Mouse (Mus musculus) left cerebral cortex, postnatal 14 days (tissue): ENCODE results near the gene Krt10. TPM values are rescaled to one million over a fixed set of nuclear protein-coding genes. Genes with fewer than 3 reads are reported as not detected.
A peak's percentile ranks its signal among the peaks of the same experiment; 100 is the strongest.

Experiments
- DNase-seq, 2 experiments: peaks; one replicate each; pipeline ENCODE4 v3.0.0; 2021 to 2022; ENCODE audit warnings: low spot score in 2 of 2, mixed read lengths in 1 of 2
- intact Hi-C: fragments of 180-260 bp; cut with DNase I; formaldehyde crosslinking; loops from one replicate; pipeline ENCODE4 v1.15.1; 2025
- long read RNA-seq, 2 experiments: library from polyadenylated mRNA; stranded (forward); transcript quantifications; one replicate each; pipeline ENCODE4 v2.0.0; 2021
- total RNA-seq, 2 experiments: library from RNA; stranded (reverse); gene quantifications; 2 replicates each; pipeline ENCODE4 v1.2.3; 2021

The Krt10 gene
- 10 to 100 TPM; 12.2 to 13.8 TPM for total RNA-seq
- long read RNA-seq, experiment 1, partial matches to known transcripts = 18 of 18 reads
- long read RNA-seq, experiment 1, other reads (novel, unspliced or antisense) = 0 of 18 reads
- long read RNA-seq, experiment 2, partial matches to known transcripts = 13 of 13 reads
- long read RNA-seq, experiment 2, other reads (novel, unspliced or antisense) = 0 of 13 reads

GRCm38 (mm10) chr11:99389264-99389663 lies at the start of gene Krt10:
TSS of gene Krt10 (minus strand) at chr11:99389364.
- intact Hi-C loops = loop anchor here (10.0 kb wide), 1 partner anchor 776 kb away; no protein-coding TSS in a partner anchor
- no peak for DNase-seq

GRCm38 (mm10) chr11:99437972-99438371 lies 48.8 kb upstream of the Krt10 start, which contains the start of gene Krt20:
TSS of gene Krt20 (minus strand) at chr11:99438150.
- intact Hi-C loops = no loop called here
- DNase-seq = no peak

- intact Hi-C loops = no loop called here
- no peak for DNase-seq
Measured at GRCm38 (mm10) chr11:99436625-99437024, 47.5 kb upstream of the Krt10 start.

GRCm38 (mm10) chr11:99430670-99431069 lies 41.5 kb upstream of the Krt10 start:
- peak; percentile 32 to 69 for DNase-seq
- intact Hi-C loops = no loop called here

GRCm38 (mm10) chr11:99422159-99422558 lies 33.0 kb upstream of the Krt10 start, which contains the start of gene Krt12:
TSS of gene Krt12 (minus strand) at chr11:99422259.
- no peak for DNase-seq
- intact Hi-C loops = no loop called here

GRCm38 (mm10) chr11:99420586-99420985 lies 31.4 kb upstream of the Krt10 start:
- intact Hi-C loops = no loop called here
- peak; percentile 17 to 30 for DNase-seq

- intact Hi-C loops = loop anchor here (5.0 kb wide), 1 partner anchor 36 kb away; no protein-coding TSS in a partner anchor
Measured at GRCm38 (mm10) chr11:99417819-99418218, 28.7 kb upstream of the Krt10 start.

GRCm38 (mm10) chr11:99416902-99417301 lies 27.7 kb upstream of the Krt10 start:
- DNase-seq = peak; percentile 72 to 95
- intact Hi-C loops = loop anchor here (5.0 kb wide), 1 partner anchor 35 kb away; no protein-coding TSS in a partner anchor

More at GRCm38 (mm10) chr11:99417819-99418218, 28.7 kb upstream of the Krt10 start:
- peak in 1 of 2 experiments; percentile 14 for DNase-seq

- intact Hi-C loops = loop anchor here (5.0 kb wide), 1 partner anchor 32 kb away; no protein-coding TSS in a partner anchor
- no peak for DNase-seq
Measured at GRCm38 (mm10) chr11:99414463-99415147, 25.4 kb upstream of the Krt10 start.

- DNase-seq = peak in 1 of 2 experiments; percentile 64
- intact Hi-C loops = loop anchor here (2.0 kb wide), 1 partner anchor 50 kb away; no protein-coding TSS in a partner anchor
Measured at GRCm38 (mm10) chr11:99413247-99413646, 24.1 kb upstream of the Krt10 start.

- intact Hi-C loops = no loop called here
- DNase-seq = no peak
Measured at GRCm38 (mm10) chr11:99406186-99406585, 17.0 kb upstream of the Krt10 start.

GRCm38 (mm10) chr11:99399956-99400549 lies 10.9 kb upstream of the Krt10 start:
- intact Hi-C loops = no loop called here
- DNase-seq = no peak

GRCm38 (mm10) chr11:99398832-99399231 lies 9.7 kb upstream of the Krt10 start:
- intact Hi-C loops = no loop called here

GRCm38 (mm10) chr11:99398084-99398483 lies 8.9 kb upstream of the Krt10 start:
- DNase-seq = no peak

More at GRCm38 (mm10) chr11:99398832-99399231, 9.7 kb upstream of the Krt10 start:
- no peak for DNase-seq

GRCm38 (mm10) chr11:99396661-99397060 lies 7.5 kb upstream of the Krt10 start:
- DNase-seq = no peak
- intact Hi-C loops = no loop called here

More at GRCm38 (mm10) chr11:99398084-99398483, 8.9 kb upstream of the Krt10 start:
- intact Hi-C loops = no loop called here

GRCm38 (mm10) chr11:99396034-99396433 lies 6.9 kb upstream of the Krt10 start:
- intact Hi-C loops = no loop called here
- DNase-seq = no peak

GRCm38 (mm10) chr11:99392492-99392891 lies 3.3 kb upstream of the Krt10 start:
- intact Hi-C loops = no loop called here

GRCm38 (mm10) chr11:99391375-99391774 lies 2.2 kb upstream of the Krt10 start:
- DNase-seq = no peak
- intact Hi-C loops = no loop called here

More at GRCm38 (mm10) chr11:99392492-99392891, 3.3 kb upstream of the Krt10 start:
- peak in 1 of 2 experiments; percentile 19 for DNase-seq

GRCm38 (mm10) chr11:99390866-99391265 lies 1.7 kb upstream of the Krt10 start:
- intact Hi-C loops = no loop called here
- no peak for DNase-seq

GRCm38 (mm10) chr11:99388661-99389060 lies 503 bp downstream of the Krt10 start:
- no peak for DNase-seq
- intact Hi-C loops = loop anchor here (10.0 kb wide), 1 partner anchor 776 kb away; no protein-coding TSS in a partner anchor
